Comparison of ENCODE assay signal across 16 mouse cellular contexts in the genomic region with DNA sequence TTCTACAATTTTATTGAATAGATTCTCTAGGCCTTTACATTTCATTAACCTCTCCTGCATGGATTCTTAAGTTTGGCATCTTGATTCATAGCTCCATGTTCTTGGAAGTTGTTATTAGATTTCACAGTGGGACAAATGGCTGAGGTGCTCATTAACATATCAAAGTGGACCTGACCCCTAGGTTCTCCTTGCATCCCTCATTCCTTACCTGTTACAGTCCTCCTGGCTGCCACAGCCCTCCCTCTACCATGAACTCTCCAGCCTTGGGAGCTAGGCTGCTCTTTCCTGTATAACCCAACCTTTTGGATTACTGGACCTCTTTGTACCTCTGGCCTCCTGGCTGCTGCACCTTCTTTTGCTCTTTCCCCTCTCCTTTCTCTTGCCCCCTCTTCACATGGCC.
"Had no signal": no experiment of that assay in that cellular context is flagged by ENCODE, and none has a peak within 500 bp of the region (broad histone marks: within the 10 kb centered on the region; RNA-seq: fewer than 3 reads in every experiment).

No protein-coding gene starts in this region.

- DNase-seq: kidney, adult 11 months; kidney, postnatal 14 days; layer of hippocampus, adult 9-11 months; liver, postnatal 0 days; thymus, postnatal 25 days had no signal

- H3K27me3 ChIP-seq: intestine, embryonic 15.5 days; limb, embryonic 15.5 days; midbrain, embryonic 13.5 days had no signal

- H3K9ac ChIP-seq: limb, embryonic 15.5 days; liver, embryonic 14.5 days; liver, postnatal 0 days; lung, embryonic 14.5 days; midbrain, embryonic 13.5 days had no signal

- H3K4me2 ChIP-seq: intestine, embryonic 15.5 days; limb, embryonic 15.5 days; liver, embryonic 11.5 days; lung, embryonic 14.5 days; midbrain, embryonic 13.5 days had no signal

- H3K9me3 ChIP-seq: intestine, embryonic 15.5 days; limb, embryonic 15.5 days; midbrain, embryonic 13.5 days had no signal

- H3K4me3 ChIP-seq: intestine, embryonic 15.5 days; layer of hippocampus, adult 2 months; limb, embryonic 15.5 days; midbrain, embryonic 13.5 days; myocyte had no signal

- H3K27ac ChIP-seq: intestine, embryonic 15.5 days; layer of hippocampus, adult 2 months; limb, embryonic 15.5 days; liver, embryonic 14.5 days; macrophage; midbrain, embryonic 13.5 days had no signal

- ATAC-seq: hindbrain, embryonic 16.5 days; intestine, embryonic 15.5 days; liver, postnatal 0 days; lung, postnatal 0 days; midbrain, embryonic 13.5 days had no signal
